Comparison of ENCODE assay signal across 15 mouse cellular contexts in genomic region chr17:50428004-50428560, GRCm38 (mm10).
A peak's percentile ranks its signal among the peaks of the same experiment; 100 is the strongest.
DNase-seq lines count a peak whose midpoint lies in the region; ATAC-seq and TF ChIP-seq lines count a peak whose summit lies in the region.
"Had no signal": no experiment of that assay in that cellular context is flagged by ENCODE, and none has a peak within 500 bp of the region (broad histone marks: within the 10 kb centered on the region; RNA-seq: fewer than 3 reads in every experiment).

No protein-coding gene starts in this region.

- no peak overlapping the region for H3K4me3 ChIP-seq in CH12.LX (replicated peaks in 1 of 3; ENCODE audit: low read depth in 2 of 3, low read length in 2 of 3, poor library complexity in 1 of 3)
- no peak overlapping the region for H3K4me3 ChIP-seq in forebrain, embryonic 14.5 days (ENCODE audit: low read depth, low read length)
- H3K4me3 ChIP-seq: limb, embryonic 15.5 days had no signal

- TF ChIP-seq CTCF in CH12.LX (conservative IDR thresholded peaks at IDR 0.05 in 1 of 2, IDR thresholded peaks at IDR 0.05 in 1 of 2; ENCODE audit: low read depth in 2 of 2, low read length in 2 of 2): no peak

- H3K9ac ChIP-seq in CH12.LX (ENCODE audit: insufficient read depth, low read depth): no peak overlapping the region
- no peak overlapping the region for H3K9ac ChIP-seq in forebrain, embryonic 14.5 days (ENCODE audit: low read length)
- H3K9ac ChIP-seq: limb, embryonic 15.5 days had no signal

- no peak for TF ChIP-seq RAD21 in CH12.LX (IDR thresholded peaks at IDR 0.05; ENCODE audit: low read depth, low read length)

- H3K9me3 ChIP-seq in CH12.LX (replicated peaks; ENCODE audit: low read length): peaks cover 2% of the 10 kb centered on the region
- no peaks in the 10 kb centered on the region for H3K9me3 ChIP-seq in forebrain, embryonic 14.5 days (replicated peaks; ENCODE audit: control insufficient read depth, low read length)
- H3K9me3 ChIP-seq: limb, embryonic 15.5 days had no signal

- no peaks in the 10 kb centered on the region for H3K4me1 ChIP-seq in CH12.LX (ENCODE audit: control insufficient read depth in 1 of 2, insufficient read depth in 2 of 2)
- H3K4me1 ChIP-seq in forebrain, embryonic 14.5 days (ENCODE audit: control insufficient read depth, insufficient read depth, low read length): peaks cover 14% of the 10 kb centered on the region; the same call in 1 of the 2 replicates
- H3K4me1 ChIP-seq: limb, embryonic 15.5 days had no signal

- no peak for TF ChIP-seq POLR2A in CH12.LX (IDR thresholded peaks at IDR 0.05; ENCODE audit: low read depth, low read length)

- H3K79me2 ChIP-seq in CH12.LX (replicated peaks; ENCODE audit: control insufficient read depth, extremely low read depth, insufficient read depth, poor library complexity, severe bottlenecking): no peaks in the 10 kb centered on the region

- no peak overlapping the region for H3K27ac ChIP-seq in CH12.LX (ENCODE audit: insufficient read depth, low read depth)
- peak overlapping the region; percentile 53 for H3K27ac ChIP-seq in forebrain, embryonic 14.5 days (ENCODE audit: low read depth, low read length)
- H3K27ac ChIP-seq: limb, embryonic 15.5 days had no signal

- dilution Hi-C loops in CH12.LX (cut with MboI; ENCODE audit: extremely low pct_ligation_motif_present, extremely low pct_unique_long_range_greater_than_20kb, low sequenced_read_pairs): no loop called here

- 0 out of 2 replicates have a peak, but pooled peaks have one; percentile 31 for ATAC-seq in cerebellum, adult (ENCODE audit: insufficient number of reproducible peaks, low FRiP score, low TSS enrichment)
- peak; percentile 66 for ATAC-seq in forebrain, embryonic 14.5 days
- ATAC-seq in megakaryocyte-erythroid progenitor cell, adult 5-6 weeks (replicated peaks; ENCODE audit: low FRiP score, low TSS enrichment, poor library complexity, severe bottlenecking): 0 out of 2 replicates have a peak, but pooled peaks have one; percentile 8

- WGBS in forebrain, embryonic 14.5 days: 28% methylated on average over 5 of the region's 5 CpGs

- no peaks in the 10 kb centered on the region for H3K27me3 ChIP-seq in CH12.LX (replicated peaks)
- no peaks in the 10 kb centered on the region for H3K27me3 ChIP-seq in forebrain, embryonic 14.5 days (replicated peaks; ENCODE audit: control insufficient read depth, insufficient read depth, low read length)
- H3K27me3 ChIP-seq: limb, embryonic 15.5 days had no signal

- in situ Hi-C loops in CH12.LX (cut with MboI; ENCODE audit: low pct_ligation_motif_present, low pct_unique_long_range_greater_than_20kb, low sequenced_read_pairs): no loop called here

- no peaks in the 10 kb centered on the region for H3K36me3 ChIP-seq in CH12.LX (replicated peaks in 1 of 2; ENCODE audit: control insufficient read depth in 1 of 2, insufficient read depth in 1 of 2, low read length in 1 of 2)
- no peaks in the 10 kb centered on the region for H3K36me3 ChIP-seq in forebrain, embryonic 14.5 days (ENCODE audit: control insufficient read depth, insufficient read depth, low read length)
- H3K36me3 ChIP-seq: limb, embryonic 15.5 days had no signal

- H3K4me2 ChIP-seq in CH12.LX (ENCODE audit: insufficient read depth, low read depth, poor library complexity, severe bottlenecking): peak overlapping the region; percentile 63; the same call in 1 of the 2 replicates
- peak overlapping the region; percentile 30; the same call in 1 of the 2 replicates for H3K4me2 ChIP-seq in forebrain, embryonic 14.5 days (ENCODE audit: low read length)
- H3K4me2 ChIP-seq: limb, embryonic 15.5 days had no signal

- no peak for DNase-seq in cerebellum, postnatal 36 days
- DNase-seq in CH12.LX (ENCODE audit: extremely low read depth): no peak
- DNase-seq in forebrain, embryonic 14.5 days (ENCODE audit: low spot score): no peak
- no peak for DNase-seq in layer of hippocampus, postnatal 25 days (ENCODE audit: extremely low spot score in 1 of 2, low spot score in 1 of 2)
- no peak for DNase-seq in gastrocnemius, postnatal 36 days
- DNase-seq in right cerebral cortex, postnatal 10 days (ENCODE audit: low spot score in 2 of 2): no peak
- DNase-seq: adrenal gland, postnatal 10 days; cerebellum, adult 8-10 months; kidney, adult 11 months; layer of hippocampus, postnatal 36 days; lung, postnatal 4 days; spleen, adult 18-20 months had no signal

- TF ChIP-seq EP300 in CH12.LX (IDR thresholded peaks at IDR 0.05; ENCODE audit: low read length): no peak

- intact Hi-C loops in gastrocnemius, postnatal 36 days (cut with DNase I): no loop called here

TF ChIP-seq in CH12.LX, 34 proteins besides CTCF, POLR2A, EP300 and RAD21:
- TF ChIP-seq ZMIZ1 (IDR thresholded peaks at IDR 0.05; ENCODE audit: low read depth, low read length) (no peak), CHD1 (IDR thresholded peaks at IDR 0.05; ENCODE audit: low read depth, low read length) (no peak), JUND (conservative IDR thresholded peaks at IDR 0.05; ENCODE audit: low read depth, low read length) (no peak), ETS1 (conservative IDR thresholded peaks at IDR 0.05; ENCODE audit: low read depth, low read length) (no peak), UBTF (IDR thresholded peaks at IDR 0.05; ENCODE audit: low read depth, low read length) (no peak), SIN3A (IDR thresholded peaks at IDR 0.05; ENCODE audit: low read length) (no peak), POLR2AphosphoS2 (IDR thresholded peaks at IDR 0.05; ENCODE audit: low read depth, low read length) (no peak), RCOR1 (conservative IDR thresholded peaks at IDR 0.05; ENCODE audit: low read depth, low read length) (no peak), ZC3H11A (IDR thresholded peaks at IDR 0.05; ENCODE audit: low read depth, low read length) (no peak), PAX5 (IDR thresholded peaks at IDR 0.05; ENCODE audit: low read length) (no peak), ELF1 (IDR thresholded peaks at IDR 0.05; ENCODE audit: low read depth, low read length) (no peak), MXI1 (IDR thresholded peaks at IDR 0.05; ENCODE audit: low read depth, low read length) (no peak), SMC3 (IDR thresholded peaks at IDR 0.05; ENCODE audit: low read depth, low read length) (no peak), KAT2A (IDR thresholded peaks at IDR 0.05; ENCODE audit: insufficient replicate concordance, low read length) (no peak), HCFC1 (IDR thresholded peaks at IDR 0.05; ENCODE audit: low read depth, low read length) (no peak), ZNF384 (IDR thresholded peaks at IDR 0.05; ENCODE audit: low read depth, low read length) (no peak), JUN (IDR thresholded peaks at IDR 0.05; ENCODE audit: insufficient read depth, low read depth, low read length) (no peak)

Comparison
In these comparisons a context has a peak if more than half of its experiments do, and no peak if none do; other contexts are left out.
1. ATAC-seq: peak in every context shown above with its lines; median percentile 66 in forebrain, embryonic 14.5 days; 31 in cerebellum, adult; 8 in megakaryocyte-erythroid progenitor cell, adult 5-6 weeks.